Mouse (Mus musculus): Measurements from ENCODE around the gene Snn.

Snn gene

DNA sequence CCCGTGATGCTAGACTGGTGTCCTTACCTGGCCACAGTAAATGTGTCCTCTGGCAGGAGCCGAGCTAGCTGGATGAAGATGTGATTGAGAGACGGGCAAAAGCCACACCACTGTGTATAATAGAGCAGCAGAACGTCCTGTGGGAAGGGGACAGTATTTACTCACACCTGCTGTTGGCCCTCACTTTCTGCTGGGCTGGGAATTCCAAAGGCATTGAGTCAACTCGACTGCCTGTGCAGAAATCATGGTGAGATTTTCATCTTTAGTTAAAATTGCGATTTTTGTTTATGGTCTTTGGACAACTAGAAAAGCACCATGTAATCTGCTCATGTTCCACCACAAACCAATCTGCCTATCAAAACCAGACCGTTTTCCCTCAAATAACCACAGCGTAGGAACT lies 23.4 kb downstream of the Snn start:
- DNase-seq (ENCODE audit: low spot score in 2 of 2): no peak

GRCm38 (mm10) chr16:11086299-11086698 lies 25.6 kb downstream of the Snn start:
- DNase-seq (ENCODE audit: low spot score in 2 of 2): no peak

DNA sequence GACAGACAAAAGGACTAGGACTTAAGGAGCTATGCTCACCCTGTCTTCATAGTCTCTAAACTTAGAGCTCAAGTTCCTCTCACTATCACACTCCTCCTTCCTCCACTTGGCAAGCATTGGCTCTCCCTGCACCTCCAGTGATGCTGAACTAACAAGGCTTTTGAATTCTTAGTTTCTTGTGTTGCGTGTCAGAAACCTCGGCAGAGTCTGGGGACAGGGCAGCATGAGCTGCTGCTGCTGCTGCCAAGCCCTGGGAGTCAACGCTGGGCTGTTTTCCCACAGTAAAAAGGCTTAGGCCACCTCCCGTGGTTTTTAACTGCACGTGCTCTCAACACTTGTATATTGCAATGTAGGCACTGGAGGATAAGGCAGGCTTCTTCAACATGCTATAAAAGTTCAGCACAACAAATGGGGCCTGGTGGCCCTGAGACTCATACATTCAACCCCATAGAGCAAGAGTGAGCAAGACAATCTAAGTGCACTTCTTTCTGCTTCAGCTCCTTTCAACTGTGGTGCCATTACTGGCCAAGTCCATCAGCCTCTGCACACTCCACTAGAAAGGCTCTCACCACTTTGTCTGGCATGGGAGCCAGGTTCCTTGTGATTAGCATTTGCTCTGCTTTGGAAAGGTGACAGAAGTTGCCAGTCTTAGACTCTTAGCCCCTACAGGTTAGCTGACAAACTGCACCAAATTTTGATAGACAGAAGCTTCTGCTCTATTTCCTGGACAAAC lies 26.3 kb downstream of the Snn start:
- DNase-seq (ENCODE audit: low spot score in 2 of 2): no peak

- DNase-seq (ENCODE audit: low spot score in 2 of 2): no peak
Observed at GRCm38 (mm10) chr16:11090836-11091570, 30.3 kb downstream of the Snn start.

GRCm38 (mm10) chr16:11092061-11092460 lies 31.3 kb downstream of the Snn start:
- no peak for DNase-seq (ENCODE audit: low spot score in 2 of 2)

GRCm38 (mm10) chr16:11092523-11092922 lies 31.8 kb downstream of the Snn start:
- peak in 1 of 2 experiments; percentile 71 for DNase-seq (ENCODE audit: low spot score in 2 of 2)

DNA sequence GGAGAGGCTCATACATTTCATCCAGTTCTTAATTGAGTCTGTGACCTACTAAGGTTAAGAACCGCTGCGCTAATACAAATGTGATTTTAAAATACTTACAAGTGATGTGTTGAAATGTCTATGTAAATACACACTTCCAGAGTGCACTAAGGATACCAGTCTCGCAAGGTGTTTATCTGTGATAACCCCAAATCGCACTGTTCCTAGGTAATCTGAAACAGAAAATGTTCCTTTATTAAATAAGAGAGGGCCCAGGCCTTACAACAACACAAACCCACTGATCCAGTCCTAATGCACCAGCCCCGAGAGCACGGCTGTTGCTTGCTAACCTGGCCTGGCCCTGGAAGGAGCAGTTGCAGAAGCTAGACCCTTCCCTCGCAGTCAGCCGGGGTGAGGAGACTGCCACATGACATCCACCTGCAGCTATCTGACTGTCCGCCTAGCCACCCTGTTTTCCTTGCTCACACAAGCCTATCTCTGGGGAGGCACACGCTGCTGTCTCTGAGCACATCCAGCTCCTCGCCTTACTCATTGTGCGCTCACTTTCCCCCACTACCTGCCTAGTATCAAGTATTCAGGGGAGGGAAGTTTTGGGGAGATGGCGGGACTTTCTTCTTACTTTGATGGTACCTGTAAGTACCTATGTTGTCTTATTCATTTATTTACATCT lies 33.1 kb downstream of the Snn start:
- no peak for DNase-seq (ENCODE audit: low spot score in 2 of 2)

GRCm38 (mm10) chr16:11097301-11097700 lies 36.6 kb downstream of the Snn start:
- DNase-seq (ENCODE audit: low spot score in 2 of 2): no peak

DNA sequence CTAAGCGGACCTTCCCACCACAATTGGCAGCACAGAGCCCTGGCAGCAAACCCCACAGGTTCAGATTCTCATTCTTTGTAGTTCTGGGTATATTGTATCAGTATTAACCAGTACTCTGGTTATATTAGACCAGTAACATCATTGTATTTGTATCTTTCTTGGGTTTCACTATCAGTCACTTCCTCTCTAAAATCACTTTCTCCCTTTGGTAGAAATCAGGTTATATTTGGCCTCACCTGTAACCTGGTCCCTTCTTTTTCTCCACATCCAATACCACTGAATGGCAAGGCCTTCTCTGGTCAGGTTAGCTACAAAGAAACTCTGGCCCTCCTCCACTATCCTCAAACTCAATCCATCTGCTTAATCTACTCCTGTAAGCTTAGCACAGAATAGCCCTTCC lies 44.2 kb downstream of the Snn start:
- DNase-seq (ENCODE audit: low spot score in 2 of 2): no peak

- no peak for DNase-seq (ENCODE audit: low spot score in 2 of 2)
Observed at GRCm38 (mm10) chr16:11109198-11109740, 48.5 kb downstream of the Snn start.

DNA sequence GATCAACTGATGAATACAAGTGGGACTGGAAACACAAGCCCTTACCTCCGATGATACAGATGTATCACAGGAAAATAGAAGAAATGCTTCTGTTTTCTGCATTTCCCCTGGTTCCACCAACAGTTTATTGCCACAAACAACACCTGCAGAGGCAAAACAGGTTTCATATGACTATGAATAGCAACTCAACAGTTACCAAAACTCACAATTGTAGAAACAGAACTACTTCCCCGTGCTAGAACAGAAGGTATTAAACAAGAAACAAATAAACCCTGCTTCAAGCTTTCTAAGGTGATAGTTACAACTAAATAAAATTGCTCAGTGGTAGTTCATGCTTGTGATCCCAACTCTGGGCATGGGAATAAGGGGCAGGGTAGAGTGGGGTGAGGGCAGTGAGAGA lies 61.9 kb downstream of the Snn start:
- DNase-seq (ENCODE audit: low spot score in 2 of 2): no peak

- DNase-seq (ENCODE audit: low spot score in 2 of 2): no peak
Observed at GRCm38 (mm10) chr16:11124110-11124509, 63.4 kb downstream of the Snn start.
